Mouse (Mus musculus) stomach, postnatal 0 days (tissue): ENCODE results near the gene Sap30l.

Experiments
- CTCF ChIP-seq: IDR thresholded peaks from 2 replicates; pipeline ENCODE4 v1.5.1; 2016; ENCODE audit warnings: antibody characterized with exemption, low read depth, mild to moderate bottlenecking, moderate library complexity
- EP300 ChIP-seq: optimal IDR thresholded peaks from 2 replicates; pipeline ENCODE3; 2016; ENCODE audit warnings: antibody characterized with exemption

DNA sequence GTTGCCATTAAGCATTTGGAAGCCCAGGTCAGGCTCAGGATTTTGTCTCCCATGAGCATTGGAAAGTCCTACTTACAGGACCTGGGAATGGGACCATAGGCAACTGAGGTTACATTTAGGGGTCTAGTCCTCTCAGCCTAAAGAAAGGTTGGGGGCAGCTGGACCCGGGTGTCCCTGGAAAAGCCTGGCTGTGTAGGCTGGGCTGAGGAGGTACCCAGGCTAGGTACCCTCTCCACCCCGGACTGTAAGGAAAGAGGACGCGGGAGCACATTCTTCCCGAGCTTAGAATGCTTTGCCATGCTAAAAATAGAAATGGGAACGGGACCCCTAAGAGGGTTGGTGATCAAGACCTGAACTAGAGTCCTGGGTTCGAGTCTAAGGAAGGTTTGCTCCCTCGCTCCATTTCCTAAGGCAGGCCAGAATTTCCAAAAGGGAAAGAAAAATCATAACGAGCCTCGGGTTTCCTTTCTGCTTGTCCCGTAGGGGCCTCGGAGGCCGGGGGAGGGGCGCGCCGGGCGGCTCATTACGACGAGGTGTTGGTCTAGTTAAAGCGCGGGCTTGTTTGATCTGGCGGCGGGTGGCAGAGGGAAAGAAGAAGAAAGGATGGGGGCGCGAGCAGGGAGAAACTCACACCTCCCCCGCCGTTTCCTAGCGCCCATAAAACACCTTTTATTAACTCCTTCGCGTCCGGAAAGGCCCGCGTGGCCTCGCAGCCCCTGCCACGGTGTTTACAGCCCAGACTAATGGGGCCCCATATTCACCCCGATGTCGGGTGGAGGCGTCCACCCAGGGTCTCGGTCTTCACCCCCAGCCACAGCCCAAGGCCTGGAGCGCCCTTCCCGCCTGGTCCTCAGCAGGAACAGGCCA, 25.8 kb downstream of the Sap30l start:
- TF ChIP-seq CTCF (no peak), EP300 (no peak)
